Mouse (Mus musculus): ENCODE results near the gene Map3k1. TPM values are rescaled to one million over a fixed set of nuclear protein-coding genes. Genes with fewer than 3 reads are reported as not detected.
A peak's percentile ranks its signal among the peaks of the same experiment; 100 is the strongest.

The Map3k1 gene
- polyA plus RNA-seq, 1 experiment from 2014 or later: 15.6 TPM

- peak overlapping the region; percentile 82 for H3K4me3 ChIP-seq (replicated peaks; ENCODE audit: low read depth, low read length)
- H3K36me3 ChIP-seq (ENCODE audit: control insufficient read depth, insufficient read depth, low read length): no peaks in the 10 kb centered on the region
- H3K4me1 ChIP-seq (ENCODE audit: control insufficient read depth, insufficient read depth, low read length): peaks cover 15% of the 10 kb centered on the region; the same call in 1 of the 2 replicates
- WGBS: under 1% methylated on average over 68 of the region's 79 CpGs
- H3K9me3 ChIP-seq (ENCODE audit: control insufficient read depth, low read length): no peaks in the 10 kb centered on the region
- ATAC-seq (ENCODE audit: low FRiP score, low TSS enrichment): peak; percentile 40
- peak overlapping the region; percentile 86 for H3K9ac ChIP-seq (replicated peaks; ENCODE audit: low read length)
- H3K4me2 ChIP-seq (ENCODE audit: low read length): peak overlapping the region; percentile 86
- DNase-seq: peak; percentile 69
- H3K27me3 ChIP-seq (ENCODE audit: control insufficient read depth, insufficient read depth, low read length): no peaks in the 10 kb centered on the region; the same call in 1 of the 2 replicates
- H3K27ac ChIP-seq (replicated peaks; ENCODE audit: low read depth, low read length): peak overlapping the region; percentile 98
Measured at GRCm38 (mm10) chr13:111807596-111808386, 1.0 kb downstream of the Map3k1 start.

- Histone ChIP-seq H3K9ac (replicated peaks; ENCODE audit: low read length) (peak overlapping the region; percentile 86), H3K27me3 (ENCODE audit: control insufficient read depth, insufficient read depth, low read length) (no peaks in the 10 kb centered on the region; the same call in 1 of the 2 replicates), H3K27ac (replicated peaks; ENCODE audit: low read depth, low read length) (no peak overlapping the region), H3K36me3 (ENCODE audit: control insufficient read depth, insufficient read depth, low read length) (no peaks in the 10 kb centered on the region), H3K4me1 (ENCODE audit: control insufficient read depth, insufficient read depth, low read length) (peaks cover 15% of the 10 kb centered on the region; the same call in 1 of the 2 replicates), H3K4me2 (ENCODE audit: low read length) (peak overlapping the region; percentile 86), H3K9me3 (ENCODE audit: control insufficient read depth, low read length) (no peaks in the 10 kb centered on the region), H3K4me3 (replicated peaks; ENCODE audit: low read depth, low read length) (peak overlapping the region; percentile 82)
- 2% methylated on average over 11 of the region's 11 CpGs for WGBS
- ATAC-seq (ENCODE audit: low FRiP score, low TSS enrichment) (no peak), DNase-seq (peak; percentile 35)
Measured at GRCm38 (mm10) chr13:111807105-111807595, 1.6 kb downstream of the Map3k1 start.

GRCm38 (mm10) chr13:111805738-111806722 is 2.8 kb downstream of the Map3k1 start:
- Histone ChIP-seq H3K4me1 (ENCODE audit: control insufficient read depth, insufficient read depth, low read length) (peaks cover 18% of the 10 kb centered on the region; the same call in 1 of the 2 replicates), H3K4me2 (ENCODE audit: low read length) (peak overlapping the region; percentile 86), H3K9me3 (ENCODE audit: control insufficient read depth, low read length) (no peaks in the 10 kb centered on the region), H3K27ac (replicated peaks; ENCODE audit: low read depth, low read length) (no peak overlapping the region), H3K27me3 (ENCODE audit: control insufficient read depth, insufficient read depth, low read length) (no peaks in the 10 kb centered on the region; the same call in 1 of the 2 replicates), H3K36me3 (ENCODE audit: control insufficient read depth, insufficient read depth, low read length) (no peaks in the 10 kb centered on the region), H3K4me3 (replicated peaks; ENCODE audit: low read depth, low read length) (peak overlapping the region; percentile 82; the same call in 1 of the 2 replicates), H3K9ac (replicated peaks; ENCODE audit: low read length) (no peak overlapping the region; the same call in 1 of the 2 replicates)
- ATAC-seq (ENCODE audit: low FRiP score, low TSS enrichment) (no peak), DNase-seq (peak; percentile 49)
- WGBS: 70% methylated on average over 15 of the region's 15 CpGs

- Histone ChIP-seq H3K27me3 (ENCODE audit: control insufficient read depth, insufficient read depth, low read length) (no peaks in the 10 kb centered on the region), H3K9ac (replicated peaks; ENCODE audit: low read length) (no peak overlapping the region), H3K4me1 (ENCODE audit: control insufficient read depth, insufficient read depth, low read length) (peaks cover 20% of the 10 kb centered on the region; the same call in 1 of the 2 replicates), H3K27ac (replicated peaks; ENCODE audit: low read depth, low read length) (no peak overlapping the region), H3K4me2 (ENCODE audit: low read length) (no peak overlapping the region), H3K36me3 (ENCODE audit: control insufficient read depth, insufficient read depth, low read length) (no peaks in the 10 kb centered on the region), H3K9me3 (ENCODE audit: control insufficient read depth, low read length) (no peaks in the 10 kb centered on the region), H3K4me3 (replicated peaks; ENCODE audit: low read depth, low read length) (no peak overlapping the region)
- ATAC-seq (ENCODE audit: low FRiP score, low TSS enrichment): no peak
- no peak for DNase-seq
- WGBS: 75% methylated on average over 10 of the region's 10 CpGs
Measured at GRCm38 (mm10) chr13:111804951-111805673, 3.7 kb downstream of the Map3k1 start.

- H3K9ac ChIP-seq (replicated peaks; ENCODE audit: low read length): no peak overlapping the region
- no peaks in the 10 kb centered on the region for H3K27me3 ChIP-seq (ENCODE audit: control insufficient read depth, insufficient read depth, low read length)
- H3K4me3 ChIP-seq (replicated peaks; ENCODE audit: low read depth, low read length): no peak overlapping the region
- ATAC-seq (ENCODE audit: low FRiP score, low TSS enrichment) (no peak), DNase-seq (no peak)
- no peaks in the 10 kb centered on the region for H3K36me3 ChIP-seq (ENCODE audit: control insufficient read depth, insufficient read depth, low read length)
- no peak overlapping the region for H3K4me2 ChIP-seq (ENCODE audit: low read length)
- no peaks in the 10 kb centered on the region for H3K9me3 ChIP-seq (ENCODE audit: control insufficient read depth, low read length)
- H3K4me1 ChIP-seq (ENCODE audit: control insufficient read depth, insufficient read depth, low read length): peaks cover 17% of the 10 kb centered on the region; the same call in 1 of the 2 replicates
- H3K27ac ChIP-seq (replicated peaks; ENCODE audit: low read depth, low read length): no peak overlapping the region
- 82% methylated on average over 8 of the region's 8 CpGs for WGBS
Measured at GRCm38 (mm10) chr13:111804189-111804588, 4.6 kb downstream of the Map3k1 start.

- Histone ChIP-seq H3K4me2 (ENCODE audit: low read length) (no peak overlapping the region), H3K4me1 (ENCODE audit: control insufficient read depth, insufficient read depth, low read length) (peaks cover 17% of the 10 kb centered on the region; the same call in 1 of the 2 replicates), H3K9me3 (ENCODE audit: control insufficient read depth, low read length) (no peaks in the 10 kb centered on the region), H3K4me3 (replicated peaks; ENCODE audit: low read depth, low read length) (no peak overlapping the region), H3K9ac (replicated peaks; ENCODE audit: low read length) (no peak overlapping the region), H3K27me3 (ENCODE audit: control insufficient read depth, insufficient read depth, low read length) (no peaks in the 10 kb centered on the region), H3K36me3 (ENCODE audit: control insufficient read depth, insufficient read depth, low read length) (no peaks in the 10 kb centered on the region), H3K27ac (replicated peaks; ENCODE audit: low read depth, low read length) (no peak overlapping the region)
- DNase-seq (no peak), ATAC-seq (ENCODE audit: low FRiP score, low TSS enrichment) (no peak)
- 71% methylated on average over 6 of the region's 6 CpGs for WGBS
Measured at GRCm38 (mm10) chr13:111803506-111803905, 5.3 kb downstream of the Map3k1 start.

- peaks cover 17% of the 10 kb centered on the region; the same call in 1 of the 2 replicates for H3K4me1 ChIP-seq (ENCODE audit: control insufficient read depth, insufficient read depth, low read length)
- H3K36me3 ChIP-seq (ENCODE audit: control insufficient read depth, insufficient read depth, low read length): no peaks in the 10 kb centered on the region
- H3K27ac ChIP-seq (replicated peaks; ENCODE audit: low read depth, low read length): no peak overlapping the region
- H3K9ac ChIP-seq (replicated peaks; ENCODE audit: low read length): no peak overlapping the region
- no peaks in the 10 kb centered on the region for H3K9me3 ChIP-seq (ENCODE audit: control insufficient read depth, low read length)
- 90% methylated on average over 11 of the region's 11 CpGs for WGBS
- no peak for DNase-seq
- no peak overlapping the region for H3K4me2 ChIP-seq (ENCODE audit: low read length)
- H3K27me3 ChIP-seq (ENCODE audit: control insufficient read depth, insufficient read depth, low read length): no peaks in the 10 kb centered on the region
- ATAC-seq (ENCODE audit: low FRiP score, low TSS enrichment): no peak
- H3K4me3 ChIP-seq (replicated peaks; ENCODE audit: low read depth, low read length): no peak overlapping the region
Measured at GRCm38 (mm10) chr13:111802900-111803299, 5.9 kb downstream of the Map3k1 start.

GRCm38 (mm10) chr13:111802271-111802665 is 6.5 kb downstream of the Map3k1 start:
- Histone ChIP-seq H3K4me3 (replicated peaks; ENCODE audit: low read depth, low read length) (no peak overlapping the region), H3K9ac (replicated peaks; ENCODE audit: low read length) (no peak overlapping the region), H3K9me3 (ENCODE audit: control insufficient read depth, low read length) (no peaks in the 10 kb centered on the region), H3K27ac (replicated peaks; ENCODE audit: low read depth, low read length) (no peak overlapping the region), H3K4me2 (ENCODE audit: low read length) (no peak overlapping the region), H3K36me3 (ENCODE audit: control insufficient read depth, insufficient read depth, low read length) (no peaks in the 10 kb centered on the region), H3K27me3 (ENCODE audit: control insufficient read depth, insufficient read depth, low read length) (no peaks in the 10 kb centered on the region), H3K4me1 (ENCODE audit: control insufficient read depth, insufficient read depth, low read length) (peaks cover 21% of the 10 kb centered on the region)
- ATAC-seq (ENCODE audit: low FRiP score, low TSS enrichment) (no peak), DNase-seq (no peak)
- 87% methylated on average over 2 of the region's 2 CpGs for WGBS

Data from midbrain, embryonic 14.5 days (tissue).